Mouse (Mus musculus): Measurements from ENCODE around the gene Col15a1. TPM values are rescaled to one million over a fixed set of nuclear protein-coding genes. Genes with fewer than 3 reads are reported as not detected.

Col15a1 gene
- polyA plus RNA-seq, 1 experiment, result 3.5 TPM

GRCm38 (mm10) chr4:47209466-47209865 lies 1.5 kb downstream of the Col15a1 start:
- Histone ChIP-seq H3K4me1 (ENCODE audit: control insufficient read depth, insufficient read depth, insufficient read length) (no peaks in the 10 kb centered on the region), H3K27ac (ENCODE audit: insufficient read depth, low read length) (no peak overlapping the region), H3K27me3 (ENCODE audit: control insufficient read depth, insufficient read depth, low read length) (peaks cover 8% of the 10 kb centered on the region), H3K36me3 (ENCODE audit: control insufficient read depth, insufficient read depth, low read length) (no peaks in the 10 kb centered on the region), H3K4me3 (ENCODE audit: extremely low read depth, insufficient read depth, insufficient read length) (no peak overlapping the region)
- TF ChIP-seq POLR2A (IDR thresholded peaks at IDR 0.05; ENCODE audit: low read depth, low read length) (no peak), CTCF (IDR thresholded peaks at IDR 0.05; ENCODE audit: extremely low read depth, insufficient read depth, insufficient read length, insufficient replicate concordance) (no peak)
- 95% methylated on average over 7 of the region's 7 CpGs for WGBS
- DNase-seq (ENCODE audit: low read depth in 1 of 2, low spot score in 2 of 2), result no peak

- Histone ChIP-seq H3K27me3 (ENCODE audit: control insufficient read depth, insufficient read depth, low read length) (no peaks in the 10 kb centered on the region), H3K36me3 (ENCODE audit: control insufficient read depth, insufficient read depth, low read length) (no peaks in the 10 kb centered on the region), H3K4me3 (ENCODE audit: extremely low read depth, insufficient read depth, insufficient read length) (no peak overlapping the region), H3K4me1 (ENCODE audit: control insufficient read depth, insufficient read depth, insufficient read length) (no peaks in the 10 kb centered on the region), H3K27ac (ENCODE audit: insufficient read depth, low read length) (no peak overlapping the region)
- 94% methylated on average over 1 of the region's 1 CpGs for WGBS
- DNase-seq (ENCODE audit: low read depth in 1 of 2, low spot score in 2 of 2), result no peak
- TF ChIP-seq POLR2A (IDR thresholded peaks at IDR 0.05; ENCODE audit: low read depth, low read length) (no peak), CTCF (IDR thresholded peaks at IDR 0.05; ENCODE audit: extremely low read depth, insufficient read depth, insufficient read length, insufficient replicate concordance) (no peak)
Observed at GRCm38 (mm10) chr4:47218828-47219227, 10.9 kb downstream of the Col15a1 start.

- H3K4me1 ChIP-seq (ENCODE audit: control insufficient read depth, insufficient read depth, insufficient read length), result no peaks in the 10 kb centered on the region
- WGBS, result 48% methylated on average over 10 of the region's 10 CpGs
- no peaks in the 10 kb centered on the region for H3K36me3 ChIP-seq (ENCODE audit: control insufficient read depth, insufficient read depth, low read length)
- TF ChIP-seq CTCF (IDR thresholded peaks at IDR 0.05; ENCODE audit: extremely low read depth, insufficient read depth, insufficient read length, insufficient replicate concordance), result no peak
- TF ChIP-seq POLR2A (IDR thresholded peaks at IDR 0.05; ENCODE audit: low read depth, low read length), result no peak
- H3K27me3 ChIP-seq (ENCODE audit: control insufficient read depth, insufficient read depth, low read length), result no peaks in the 10 kb centered on the region
- no peak overlapping the region for H3K27ac ChIP-seq (ENCODE audit: insufficient read depth, low read length)
- no peak for DNase-seq (ENCODE audit: low read depth in 1 of 2, low spot score in 2 of 2)
- no peak overlapping the region for H3K4me3 ChIP-seq (ENCODE audit: extremely low read depth, insufficient read depth, insufficient read length)
Observed at GRCm38 (mm10) chr4:47219393-47219792, 11.4 kb downstream of the Col15a1 start.

- WGBS, result 86% methylated on average over 3 of the region's 3 CpGs
Observed at GRCm38 (mm10) chr4:47220544-47220943, 12.6 kb downstream of the Col15a1 start.

GRCm38 (mm10) chr4:47222146-47222545 lies 14.2 kb downstream of the Col15a1 start:
- H3K27ac ChIP-seq (ENCODE audit: insufficient read depth, low read length), result no peak overlapping the region
- no peak for DNase-seq (ENCODE audit: low read depth in 1 of 2, low spot score in 2 of 2)
- no peaks in the 10 kb centered on the region for H3K27me3 ChIP-seq (ENCODE audit: control insufficient read depth, insufficient read depth, low read length)
- H3K4me1 ChIP-seq (ENCODE audit: control insufficient read depth, insufficient read depth, insufficient read length), result no peaks in the 10 kb centered on the region
- TF ChIP-seq CTCF (IDR thresholded peaks at IDR 0.05; ENCODE audit: extremely low read depth, insufficient read depth, insufficient read length, insufficient replicate concordance) (no peak), POLR2A (IDR thresholded peaks at IDR 0.05; ENCODE audit: low read depth, low read length) (no peak)
- 82% methylated on average over 3 of the region's 3 CpGs for whole genome bisulfite sequencing
- no peak overlapping the region for H3K4me3 ChIP-seq (ENCODE audit: extremely low read depth, insufficient read depth, insufficient read length)
- H3K36me3 ChIP-seq (ENCODE audit: control insufficient read depth, insufficient read depth, low read length), result no peaks in the 10 kb centered on the region

More at GRCm38 (mm10) chr4:47220544-47220943, 12.6 kb downstream of the Col15a1 start:
- no peak for TF ChIP-seq CTCF (IDR thresholded peaks at IDR 0.05; ENCODE audit: extremely low read depth, insufficient read depth, insufficient read length, insufficient replicate concordance)
- TF ChIP-seq POLR2A (IDR thresholded peaks at IDR 0.05; ENCODE audit: low read depth, low read length), result no peak
- Histone ChIP-seq H3K27ac (ENCODE audit: insufficient read depth, low read length) (no peak overlapping the region), H3K27me3 (ENCODE audit: control insufficient read depth, insufficient read depth, low read length) (no peaks in the 10 kb centered on the region), H3K4me3 (ENCODE audit: extremely low read depth, insufficient read depth, insufficient read length) (no peak overlapping the region), H3K4me1 (ENCODE audit: control insufficient read depth, insufficient read depth, insufficient read length) (no peaks in the 10 kb centered on the region), H3K36me3 (ENCODE audit: control insufficient read depth, insufficient read depth, low read length) (no peaks in the 10 kb centered on the region)
- no peak for DNase-seq (ENCODE audit: low read depth in 1 of 2, low spot score in 2 of 2)

GRCm38 (mm10) chr4:47225920-47226319 lies 18.0 kb downstream of the Col15a1 start:
- no peak for DNase-seq (ENCODE audit: low read depth in 1 of 2, low spot score in 2 of 2)
- Histone ChIP-seq H3K4me1 (ENCODE audit: control insufficient read depth, insufficient read depth, insufficient read length) (no peaks in the 10 kb centered on the region), H3K36me3 (ENCODE audit: control insufficient read depth, insufficient read depth, low read length) (no peaks in the 10 kb centered on the region), H3K27ac (ENCODE audit: insufficient read depth, low read length) (no peak overlapping the region), H3K4me3 (ENCODE audit: extremely low read depth, insufficient read depth, insufficient read length) (no peak overlapping the region), H3K27me3 (ENCODE audit: control insufficient read depth, insufficient read depth, low read length) (no peaks in the 10 kb centered on the region)
- TF ChIP-seq CTCF (IDR thresholded peaks at IDR 0.05; ENCODE audit: extremely low read depth, insufficient read depth, insufficient read length, insufficient replicate concordance) (no peak), POLR2A (IDR thresholded peaks at IDR 0.05; ENCODE audit: low read depth, low read length) (no peak)
- 81% methylated on average over 6 of the region's 6 CpGs for WGBS

- WGBS, result 87% methylated on average over 4 of the region's 4 CpGs
- Histone ChIP-seq H3K36me3 (ENCODE audit: control insufficient read depth, insufficient read depth, low read length) (no peaks in the 10 kb centered on the region), H3K4me1 (ENCODE audit: control insufficient read depth, insufficient read depth, insufficient read length) (no peaks in the 10 kb centered on the region), H3K4me3 (ENCODE audit: extremely low read depth, insufficient read depth, insufficient read length) (no peak overlapping the region), H3K27ac (ENCODE audit: insufficient read depth, low read length) (no peak overlapping the region), H3K27me3 (ENCODE audit: control insufficient read depth, insufficient read depth, low read length) (no peaks in the 10 kb centered on the region)
- no peak for TF ChIP-seq CTCF (IDR thresholded peaks at IDR 0.05; ENCODE audit: extremely low read depth, insufficient read depth, insufficient read length, insufficient replicate concordance)
- no peak for TF ChIP-seq POLR2A (IDR thresholded peaks at IDR 0.05; ENCODE audit: low read depth, low read length)
- no peak for DNase-seq (ENCODE audit: low read depth in 1 of 2, low spot score in 2 of 2)
Observed at GRCm38 (mm10) chr4:47227101-47227500, 19.1 kb downstream of the Col15a1 start.
